Mouse (Mus musculus) gastrocnemius, postnatal 25 days (tissue): ENCODE measurements around the gene Chac2. TPM values are rescaled to one million over a fixed set of nuclear protein-coding genes. Genes with fewer than 3 reads are reported as not detected.
"Not testable (repeated sequence)": the region's sequence is repeated elsewhere in the genome, so short reads cannot be mapped to it uniquely, and the experiment has no call there.

Experiments
- DNase-seq: peaks from one replicate; pipeline ENCODE4 v3.0.0; 2022
- long read RNA-seq, 2 experiments: library from polyadenylated mRNA; stranded (forward); transcript quantifications; one replicate each; pipeline ENCODE4 v2.0.0; 2021
- total RNA-seq, 2 experiments: library from RNA; stranded (reverse); gene quantifications; 1 replicate in 1 of 2; 2 replicates in 1 of 2; pipeline ENCODE4 v1.2.3; 2021

Chac2 gene
- 10 to 100 TPM; 14.5 to 16.0 TPM for total RNA-seq
- long read RNA-seq, experiment 1, transcript Chac2-201 (2 exons, 1,018 nt) = minor isoform, 5 of 36 reads
- long read RNA-seq, experiment 1, transcript Chac2-202 (3 exons, 1,315 nt) = major isoform, 29 of 36 reads
- long read RNA-seq, experiment 1, partial matches to known transcripts = 2 of 36 reads
- long read RNA-seq, experiment 1, other reads (novel, unspliced or antisense) = 0 of 36 reads
- long read RNA-seq, experiment 2, transcript Chac2-202 (3 exons, 1,315 nt) = major isoform, 23 of 32 reads
- long read RNA-seq, experiment 2, transcript Chac2-201 (2 exons, 1,018 nt) = minor isoform, 5 of 32 reads
- long read RNA-seq, experiment 2, partial matches to known transcripts = 0 of 32 reads
- long read RNA-seq, experiment 2, other reads (novel, unspliced or antisense) = 4 of 32 reads

GRCm38 (mm10) chr11:30985877-30986624, at the start of gene Chac2:
Gene Chac2 (minus strand): TSS chr11:30986350.
- DNase-seq = peak; percentile 86

- DNase-seq = no peak
Observed at GRCm38 (mm10) chr11:31034958-31035357, 48.8 kb upstream of the Chac2 start.

GRCm38 (mm10) chr11:31017466-31017865, 31.3 kb upstream of the Chac2 start:
- not testable (repeated sequence) for DNase-seq

- not testable (repeated sequence) for DNase-seq
Observed at GRCm38 (mm10) chr11:31009668-31010067, 23.5 kb upstream of the Chac2 start.

- no peak for DNase-seq
Observed at GRCm38 (mm10) chr11:31001169-31001908, 15.2 kb upstream of the Chac2 start.

GRCm38 (mm10) chr11:31000028-31000427, 13.9 kb upstream of the Chac2 start:
- no peak for DNase-seq

GRCm38 (mm10) chr11:30998704-30999103, 12.6 kb upstream of the Chac2 start:
- DNase-seq = no peak

GRCm38 (mm10) chr11:30998199-30998598, 12.0 kb upstream of the Chac2 start:
- DNase-seq = no peak

- DNase-seq = no peak
Observed at GRCm38 (mm10) chr11:30996670-30997069, 10.5 kb upstream of the Chac2 start.

GRCm38 (mm10) chr11:30986625-30987017, 471 bp upstream of the Chac2 start:
- DNase-seq = no peak

GRCm38 (mm10) chr11:30985237-30985636, 913 bp downstream of the Chac2 start:
- no peak for DNase-seq

GRCm38 (mm10) chr11:30954279-30954725, 31.8 kb downstream of the Chac2 start, which contains the start of gene Erlec1:
Gene Erlec1 (minus strand): TSS chr11:30954335.
- DNase-seq = peak; percentile 87

- peak; percentile 38 for DNase-seq
Observed at GRCm38 (mm10) chr11:30953469-30954154, 32.5 kb downstream of the Chac2 start.

GRCm38 (mm10) chr11:30952829-30953228, 33.3 kb downstream of the Chac2 start:
- DNase-seq = no peak

GRCm38 (mm10) chr11:30943522-30943921, 42.6 kb downstream of the Chac2 start:
- DNase-seq = no peak

GRCm38 (mm10) chr11:30928498-30928897, 57.7 kb downstream of the Chac2 start:
- DNase-seq = no peak

GRCm38 (mm10) chr11:30928079-30928478, 58.1 kb downstream of the Chac2 start:
- no peak for DNase-seq
